In the genomic region with DNA sequence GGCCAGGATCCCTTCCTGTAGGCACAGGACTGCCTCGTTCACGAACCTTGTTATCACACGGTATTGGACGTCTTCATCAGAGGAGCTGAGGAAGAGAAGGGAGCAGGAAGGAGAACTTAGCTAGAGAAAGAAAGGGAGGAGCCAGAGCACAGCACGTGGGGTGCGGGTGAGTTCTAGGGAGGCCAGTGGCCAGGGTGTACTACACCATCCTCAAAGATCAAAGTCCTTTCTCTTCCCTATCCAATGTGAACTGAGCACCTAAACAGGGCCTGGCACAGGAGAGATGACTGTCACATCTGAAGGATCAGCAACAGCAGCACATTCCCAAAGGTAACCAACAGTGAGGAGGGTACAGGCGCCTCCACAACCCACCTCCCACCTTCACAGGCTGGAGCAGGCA, we compare ENCODE assay signal across 39 mouse cellular contexts. TPM values are rescaled to one million over a fixed set of nuclear protein-coding genes. Genes with fewer than 3 reads are reported as not detected.
DNase-seq lines count a peak whose midpoint lies in the region; ATAC-seq lines count a peak whose summit lies in the region.
"Had no signal": no experiment of that assay in that cellular context is flagged by ENCODE, and none has a peak within 500 bp of the region (broad histone marks: within the 10 kb centered on the region; RNA-seq: fewer than 3 reads in every experiment).

No protein-coding gene starts in this region.

- peaks cover under 1% of the 10 kb centered on the region; the same call in 1 of the 2 replicates for H3K27me3 ChIP-seq in forebrain, embryonic 11.5 days (ENCODE audit: control insufficient read depth, insufficient read depth, low read length)
- H3K27me3 ChIP-seq in forebrain, embryonic 13.5 days: 0 out of 2 replicates have a peak, but pooled peaks cover 5% of the 10 kb centered on the region
- H3K27me3 ChIP-seq in midbrain, embryonic 11.5 days (ENCODE audit: control insufficient read depth, insufficient read depth, low read length): no peaks in the 10 kb centered on the region; the same call in 1 of the 2 replicates
- H3K27me3 ChIP-seq in midbrain, embryonic 13.5 days: no peaks in the 10 kb centered on the region
- H3K27me3 ChIP-seq in hindbrain, embryonic 14.5 days (ENCODE audit: control insufficient read depth, insufficient read depth, low read length): no peaks in the 10 kb centered on the region
- H3K27me3 ChIP-seq: CH12.LX; hindbrain, embryonic 15.5 days had no signal

- H3K9me3 ChIP-seq in forebrain, embryonic 11.5 days (ENCODE audit: control insufficient read depth, low read length): no peaks in the 10 kb centered on the region
- H3K9me3 ChIP-seq in forebrain, embryonic 13.5 days (replicated peaks): no peaks in the 10 kb centered on the region
- H3K9me3 ChIP-seq in midbrain, embryonic 11.5 days (ENCODE audit: control insufficient read depth, low read length): no peaks in the 10 kb centered on the region
- H3K9me3 ChIP-seq in midbrain, embryonic 13.5 days: no peaks in the 10 kb centered on the region
- H3K9me3 ChIP-seq in hindbrain, embryonic 14.5 days (ENCODE audit: control insufficient read depth, low read length): no peaks in the 10 kb centered on the region
- H3K9me3 ChIP-seq: embryonic facial prominence, embryonic 12.5 days; heart, embryonic 12.5 days; hindbrain, embryonic 15.5 days; limb, embryonic 13.5 days; liver, embryonic 13.5 days; megakaryocyte, embryonic 14.5 days had no signal

- no peaks in the 10 kb centered on the region for H3K4me1 ChIP-seq in forebrain, embryonic 11.5 days (replicated peaks; ENCODE audit: control insufficient read depth, insufficient read depth, low read length)
- no peaks in the 10 kb centered on the region for H3K4me1 ChIP-seq in forebrain, embryonic 13.5 days
- no peaks in the 10 kb centered on the region for H3K4me1 ChIP-seq in midbrain, embryonic 11.5 days (ENCODE audit: control insufficient read depth, insufficient read depth, low read length)
- no peaks in the 10 kb centered on the region for H3K4me1 ChIP-seq in midbrain, embryonic 13.5 days (replicated peaks)
- no peaks in the 10 kb centered on the region for H3K4me1 ChIP-seq in hindbrain, embryonic 14.5 days (replicated peaks; ENCODE audit: control insufficient read depth, insufficient read depth, low read length)
- H3K4me1 ChIP-seq: embryonic facial prominence, embryonic 12.5 days; heart, embryonic 12.5 days; hindbrain, embryonic 15.5 days; limb, embryonic 13.5 days; liver, embryonic 13.5 days; megakaryocyte, embryonic 14.5 days had no signal

- WGBS in forebrain, embryonic 11.5 days: 87% methylated on average over 7 of the region's 7 CpGs
- WGBS in forebrain, embryonic 13.5 days: 92% methylated on average over 7 of the region's 7 CpGs
- 84% methylated on average over 7 of the region's 7 CpGs for WGBS in midbrain, embryonic 11.5 days
- 86% methylated on average over 7 of the region's 7 CpGs for WGBS in midbrain, embryonic 13.5 days
- 91% methylated on average over 7 of the region's 7 CpGs for WGBS in hindbrain, embryonic 14.5 days

- no peak for ATAC-seq in forebrain, embryonic 11.5 days (replicated peaks; ENCODE audit: low FRiP score)
- ATAC-seq in forebrain, embryonic 13.5 days: no peak
- no peak for ATAC-seq in midbrain, embryonic 11.5 days (ENCODE audit: low FRiP score)
- ATAC-seq in midbrain, embryonic 13.5 days: no peak
- no peak for ATAC-seq in hindbrain, embryonic 14.5 days (ENCODE audit: low FRiP score)
- ATAC-seq: activated CD4-positive, CD25-positive, alpha-beta regulatory T cell, adult 4 months; forebrain, embryonic 16.5 days; inflammation-experienced regulatory T-cells, adult 6 months; lung, postnatal 0 days had no signal

- H3K27ac ChIP-seq in forebrain, embryonic 11.5 days (ENCODE audit: low read depth, low read length): no peak overlapping the region
- no peak overlapping the region for H3K27ac ChIP-seq in forebrain, embryonic 13.5 days
- no peak overlapping the region for H3K27ac ChIP-seq in midbrain, embryonic 11.5 days (ENCODE audit: low read depth, low read length)
- no peak overlapping the region for H3K27ac ChIP-seq in midbrain, embryonic 13.5 days
- no peak overlapping the region for H3K27ac ChIP-seq in hindbrain, embryonic 14.5 days
- H3K27ac ChIP-seq: embryonic facial prominence, embryonic 12.5 days; gastrocnemius, adult 2 months; heart, adult 2 months; hindbrain, embryonic 15.5 days; layer of hippocampus, adult 2 months; left cerebral cortex, adult 2 months; limb, embryonic 13.5 days; liver, embryonic 13.5 days had no signal

- no peak overlapping the region for H3K4me3 ChIP-seq in forebrain, embryonic 11.5 days (ENCODE audit: low read depth, low read length)
- H3K4me3 ChIP-seq in forebrain, embryonic 13.5 days: no peak overlapping the region
- H3K4me3 ChIP-seq in midbrain, embryonic 11.5 days (ENCODE audit: low read depth, low read length): no peak overlapping the region
- H3K4me3 ChIP-seq in midbrain, embryonic 13.5 days (replicated peaks): no peak overlapping the region
- H3K4me3 ChIP-seq in hindbrain, embryonic 14.5 days (replicated peaks; ENCODE audit: low read length): no peak overlapping the region
- H3K4me3 ChIP-seq: embryonic facial prominence, embryonic 12.5 days; gastrocnemius, adult 2 months; heart, adult 2 months; heart, embryonic 12.5 days; hindbrain, embryonic 15.5 days; layer of hippocampus, adult 2 months; left cerebral cortex, adult 2 months; limb, embryonic 13.5 days; liver, embryonic 13.5 days; megakaryocyte, embryonic 14.5 days had no signal

- no peak overlapping the region for H3K4me2 ChIP-seq in forebrain, embryonic 11.5 days (ENCODE audit: low read depth, low read length, severe bottlenecking)
- H3K4me2 ChIP-seq in forebrain, embryonic 13.5 days: no peak overlapping the region
- no peak overlapping the region for H3K4me2 ChIP-seq in midbrain, embryonic 11.5 days
- no peak overlapping the region for H3K4me2 ChIP-seq in midbrain, embryonic 13.5 days (replicated peaks)
- no peak overlapping the region for H3K4me2 ChIP-seq in hindbrain, embryonic 14.5 days (replicated peaks)
- H3K4me2 ChIP-seq: embryonic facial prominence, embryonic 12.5 days; heart, embryonic 12.5 days; hindbrain, embryonic 15.5 days; limb, embryonic 13.5 days; liver, embryonic 13.5 days had no signal

- DNase-seq in forebrain, embryonic 11.5 days (ENCODE audit: low spot score): peak; percentile 30
- peak; percentile 54 for DNase-seq in midbrain, embryonic 11.5 days (ENCODE audit: low spot score, missing footprints)
- peak; percentile 61 to 83 for DNase-seq in kidney, postnatal 25 days
- DNase-seq in hindbrain, embryonic 14.5 days (ENCODE audit: low spot score): no peak
- no peak for DNase-seq in heart, postnatal 4 days
- DNase-seq: adrenal gland, adult 2 months; cerebellum, adult 8-10 months; cerebellum, postnatal 25 days; gastrocnemius, adult 2 months; heart, adult 2 months; liver, embryonic 13.5 days; lung, adult 18-20 months; lung, postnatal 4 days; midbrain, embryonic 14.5 days; retina, postnatal 1 day; right cerebral cortex, postnatal 14 days had no signal

- H3K9ac ChIP-seq in forebrain, embryonic 11.5 days (ENCODE audit: low read length): no peak overlapping the region
- H3K9ac ChIP-seq in forebrain, embryonic 13.5 days: no peak overlapping the region
- H3K9ac ChIP-seq in midbrain, embryonic 11.5 days (ENCODE audit: low read length): no peak overlapping the region
- no peak overlapping the region for H3K9ac ChIP-seq in midbrain, embryonic 13.5 days (replicated peaks)
- H3K9ac ChIP-seq in hindbrain, embryonic 14.5 days: no peak overlapping the region
- H3K9ac ChIP-seq: embryonic facial prominence, embryonic 12.5 days; heart, embryonic 12.5 days; hindbrain, embryonic 15.5 days; limb, embryonic 13.5 days; liver, embryonic 13.5 days had no signal

- H3K36me3 ChIP-seq in forebrain, embryonic 11.5 days (ENCODE audit: control insufficient read depth, insufficient read depth, low read length): peaks cover 10% of the 10 kb centered on the region; the same call in 1 of the 2 replicates
- peaks cover 100% of the 10 kb centered on the region for H3K36me3 ChIP-seq in forebrain, embryonic 13.5 days (ENCODE audit: poor library complexity, severe bottlenecking)
- peaks cover 7% of the 10 kb centered on the region for H3K36me3 ChIP-seq in midbrain, embryonic 11.5 days (ENCODE audit: control insufficient read depth, insufficient read depth, low read length)
- H3K36me3 ChIP-seq in midbrain, embryonic 13.5 days: peaks cover 97% of the 10 kb centered on the region
- peaks cover 98% of the 10 kb centered on the region for H3K36me3 ChIP-seq in hindbrain, embryonic 14.5 days (replicated peaks; ENCODE audit: control insufficient read depth, insufficient read depth)

RNA-seq across cellular contexts. Expression of gene 3110082J24Rik, which starts 14.2 kb away (rescaled TPM):
- 3.6 and 4.7 TPM in 2 replicates for polyA plus RNA-seq in forebrain, embryonic 11.5 days (2014; fragmentation: Nextera tagmentation; extraction: Ambion mirVana)
- polyA plus RNA-seq in forebrain, embryonic 13.5 days (2015; fragmentation: Nextera tagmentation; extraction: Ambion mirVana): 6.3 and 9.1 TPM in 2 replicates
- polyA plus RNA-seq in midbrain, embryonic 11.5 days (2014; fragmentation: Nextera tagmentation; extraction: Ambion mirVana): 3.7 and 4.5 TPM in 2 replicates
- 7.6 and 9.9 TPM in 2 replicates for polyA plus RNA-seq in midbrain, embryonic 13.5 days (2015; fragmentation: Nextera tagmentation; extraction: Ambion mirVana)
- 3.3 and 5.2 TPM in 2 replicates for polyA plus RNA-seq in hindbrain, embryonic 14.5 days (2014; fragmentation: Nextera tagmentation; extraction: Ambion mirVana)
- total RNA-seq in heart, postnatal 4 days (2021): not detected
- total RNA-seq: adrenal gland, adult 2 months; CH12.LX; ES-E14; gastrocnemius, adult 2 months; gastrocnemius, postnatal 4 days; heart, adult 2 months; hematopoietic stem cell, adult 5-6 weeks; monocyte, adult 5-6 weeks had no signal
- polyA plus RNA-seq: activated CD4-positive, CD25-positive, alpha-beta regulatory T cell, adult 4 months; adrenal gland, adult 2 months; heart, adult 2 months; heart, embryonic 12.5 days; heart, postnatal 0 days; inflammation-experienced regulatory T-cells, adult 6 months; limb, embryonic 13.5 days; liver, embryonic 13.5 days; lung, postnatal 0 days; small intestine, adult 2 months; stomach, embryonic 14.5 days; testis, adult 2 months; thymus, postnatal 0 days had no signal

RNA-seq across cellular contexts. Expression of gene Garem2, which starts 15.1 kb away (rescaled TPM):
- polyA plus RNA-seq in forebrain, embryonic 11.5 days (2014; fragmentation: Nextera tagmentation; extraction: Ambion mirVana): 17.2 and 19.8 TPM in 2 replicates
- 14.4 and 14.8 TPM in 2 replicates for polyA plus RNA-seq in forebrain, embryonic 13.5 days (2015; fragmentation: Nextera tagmentation; extraction: Ambion mirVana)
- polyA plus RNA-seq in midbrain, embryonic 11.5 days (2014; fragmentation: Nextera tagmentation; extraction: Ambion mirVana): 14.3 and 15.3 TPM in 2 replicates
- polyA plus RNA-seq in midbrain, embryonic 13.5 days (2015; fragmentation: Nextera tagmentation; extraction: Ambion mirVana): 13.5 and 20.6 TPM in 2 replicates
- 13.4 TPM in 2 replicates for polyA plus RNA-seq in hindbrain, embryonic 14.5 days (2014; fragmentation: Nextera tagmentation; extraction: Ambion mirVana)
- total RNA-seq in heart, postnatal 4 days (2021): under 1 TPM; 0.27 to 0.45 TPM
- total RNA-seq: gastrocnemius, adult 2 months; hematopoietic stem cell, adult 5-6 weeks; monocyte, adult 5-6 weeks had no signal
- polyA plus RNA-seq: activated CD4-positive, CD25-positive, alpha-beta regulatory T cell, adult 4 months; inflammation-experienced regulatory T-cells, adult 6 months had no signal

RNA-seq across cellular contexts. Expression of gene Hadha, which starts 34.9 kb away (rescaled TPM):
- polyA plus RNA-seq in forebrain, embryonic 11.5 days (2014; fragmentation: Nextera tagmentation; extraction: Ambion mirVana): 93.1 and 97.4 TPM in 2 replicates
- polyA plus RNA-seq in forebrain, embryonic 13.5 days (2015; fragmentation: Nextera tagmentation; extraction: Ambion mirVana): 81.1 and 87.6 TPM in 2 replicates
- 75.1 and 87.0 TPM in 2 replicates for polyA plus RNA-seq in midbrain, embryonic 11.5 days (2014; fragmentation: Nextera tagmentation; extraction: Ambion mirVana)
- 72.2 and 73.2 TPM in 2 replicates for polyA plus RNA-seq in midbrain, embryonic 13.5 days (2015; fragmentation: Nextera tagmentation; extraction: Ambion mirVana)
- polyA plus RNA-seq in hindbrain, embryonic 14.5 days (2014; fragmentation: Nextera tagmentation; extraction: Ambion mirVana): 57.5 and 62.2 TPM in 2 replicates
- 1,000 to 10,000 TPM; 1,073 to 1,141 TPM for total RNA-seq in heart, postnatal 4 days (2021)

RNA-seq across cellular contexts. Expression of gene Hadhb, which starts 34.9 kb away (rescaled TPM):
- 105 and 108 TPM in 2 replicates for polyA plus RNA-seq in forebrain, embryonic 11.5 days (2014; fragmentation: Nextera tagmentation; extraction: Ambion mirVana)
- 80.2 and 83.9 TPM in 2 replicates for polyA plus RNA-seq in forebrain, embryonic 13.5 days (2015; fragmentation: Nextera tagmentation; extraction: Ambion mirVana)
- polyA plus RNA-seq in midbrain, embryonic 11.5 days (2014; fragmentation: Nextera tagmentation; extraction: Ambion mirVana): 107 and 114 TPM in 2 replicates
- polyA plus RNA-seq in midbrain, embryonic 13.5 days (2015; fragmentation: Nextera tagmentation; extraction: Ambion mirVana): 61.1 and 62.4 TPM in 2 replicates
- polyA plus RNA-seq in hindbrain, embryonic 14.5 days (2014; fragmentation: Nextera tagmentation; extraction: Ambion mirVana): 62.3 and 63.8 TPM in 2 replicates
- 1,000 to 10,000 TPM; 1,045 to 1,083 TPM for total RNA-seq in heart, postnatal 4 days (2021)

RNA-seq across cellular contexts. Expression of gene Tyms, which starts 46.7 kb away (rescaled TPM):
- 303 and 309 TPM in 2 replicates for polyA plus RNA-seq in forebrain, embryonic 11.5 days (2014; fragmentation: Nextera tagmentation; extraction: Ambion mirVana)
- 213 and 233 TPM in 2 replicates for polyA plus RNA-seq in forebrain, embryonic 13.5 days (2015; fragmentation: Nextera tagmentation; extraction: Ambion mirVana)
- polyA plus RNA-seq in midbrain, embryonic 11.5 days (2014; fragmentation: Nextera tagmentation; extraction: Ambion mirVana): 268 and 278 TPM in 2 replicates
- polyA plus RNA-seq in midbrain, embryonic 13.5 days (2015; fragmentation: Nextera tagmentation; extraction: Ambion mirVana): 98.4 and 99.3 TPM in 2 replicates
- polyA plus RNA-seq in hindbrain, embryonic 14.5 days (2014; fragmentation: Nextera tagmentation; extraction: Ambion mirVana): 45.1 and 46.9 TPM in 2 replicates
- 10 to 100 TPM; 44.0 to 49.6 TPM for total RNA-seq in heart, postnatal 4 days (2021)

Comparison
In these comparisons a context has a peak if more than half of its experiments do, and no peak if none do; other contexts are left out.
1. DNase-seq: peak in forebrain, embryonic 11.5 days (single experiment), midbrain, embryonic 11.5 days (single experiment) and kidney, postnatal 25 days (2 of 2); none in hindbrain, embryonic 14.5 days (single experiment) and heart, postnatal 4 days (single experiment).